Mouse (Mus musculus): ENCODE results near the gene Rev3l. TPM values are rescaled to one million over a fixed set of nuclear protein-coding genes. Genes with fewer than 3 reads are reported as not detected.

Rev3l gene
- total RNA-seq, 2 experiments from 2014 or later: 22.1 to 29.6 TPM

Other genes with a start within 250 kb of the Rev3l start
- gene Traf3ip2, start 119.2 kb upstream of the Rev3l start, total RNA-seq (2021): 1 to 10 TPM in 1 of 2 experiments, under 1 TPM in 1; 0.77 to 1.4 TPM
- gene Mfsd4b4, start 167.1 kb downstream of the Rev3l start, total RNA-seq (2021): 1 to 10 TPM; 8.1 to 9.0 TPM
- gene Mfsd4b2, start 194.8 kb downstream of the Rev3l start, total RNA-seq (2021): under 1 TPM; 0.18 to 0.47 TPM
- under 1 TPM; 0.25 to 0.47 TPM for gene Mfsd4b3, start 228.0 kb downstream of the Rev3l start, total RNA-seq (2021)